Comparison of ENCODE assay signal across 9 mouse cellular contexts in genomic region chr2:28621664-28622171, GRCm38 (mm10). TPM values are rescaled to one million over a fixed set of nuclear protein-coding genes. Genes with fewer than 3 reads are reported as not detected.
A peak's percentile ranks its signal among the peaks of the same experiment; 100 is the strongest.
DNase-seq lines count a peak whose midpoint lies in the region; ATAC-seq and TF ChIP-seq lines count a peak whose summit lies in the region.
"Had no signal": no experiment of that assay in that cellular context is flagged by ENCODE, and none has a peak within 500 bp of the region (broad histone marks: within the 10 kb centered on the region; RNA-seq: fewer than 3 reads in every experiment).

Gene Gfi1b (minus strand): TSS chr2:28621982.

- WGBS in forebrain, embryonic 10.5 days: 8% methylated on average over 16 of the region's 16 CpGs
- 5% methylated on average over 16 of the region's 16 CpGs for WGBS in forebrain, postnatal 0 days

- H3K4me3 ChIP-seq in forebrain, embryonic 10.5 days: peak within 1 kb of the TSS; percentile 28
- no peak within 1 kb of the TSS for H3K4me3 ChIP-seq in forebrain, postnatal 0 days (ENCODE audit: low read depth, low read length)
- peak within 1 kb of the TSS; percentile 83 for H3K4me3 ChIP-seq in G1E (ENCODE audit: low read depth, low read length)
- peak within 1 kb of the TSS; percentile 90 for H3K4me3 ChIP-seq in megakaryocyte, embryonic 14.5 days (replicated peaks)

- no peak for ATAC-seq in forebrain, postnatal 0 days
- ATAC-seq in G1E (ENCODE audit: extremely low read depth, insufficient number of reproducible peaks, low FRiP score, poor library complexity, severe bottlenecking): peak; percentile 68
- ATAC-seq: intestine, embryonic 16.5 days had no signal

- no peak within 1 kb of the TSS for H3K9ac ChIP-seq in forebrain, postnatal 0 days

- no peak within 1 kb of the TSS for H3K4me2 ChIP-seq in forebrain, postnatal 0 days (ENCODE audit: low read depth)

- H3K4me1 ChIP-seq in forebrain, embryonic 10.5 days: peaks cover 27% of the 10 kb centered on the region
- H3K4me1 ChIP-seq in forebrain, postnatal 0 days (ENCODE audit: insufficient read depth): no peaks in the 10 kb centered on the region
- H3K4me1 ChIP-seq in G1E (ENCODE audit: insufficient read depth, low read depth, low read length): peaks cover 59% of the 10 kb centered on the region
- H3K4me1 ChIP-seq in megakaryocyte, embryonic 14.5 days: peaks cover 91% of the 10 kb centered on the region

- intact Hi-C loops in heart, postnatal 10 days (cut with DNase I): loop anchor here (1.0 kb wide), 1 partner anchor 28 kb away; no protein-coding TSS in a partner anchor

- peaks cover 51% of the 10 kb centered on the region for H3K27me3 ChIP-seq in forebrain, embryonic 10.5 days (ENCODE audit: poor library complexity, severe bottlenecking)
- 0 out of 2 replicates have a peak, but pooled peaks cover 4% of the 10 kb centered on the region for H3K27me3 ChIP-seq in forebrain, postnatal 0 days (ENCODE audit: insufficient read depth, low read length)
- H3K27me3 ChIP-seq in G1E (ENCODE audit: insufficient read depth, low read length): no peaks in the 10 kb centered on the region
- H3K27me3 ChIP-seq in megakaryocyte, embryonic 14.5 days (replicated peaks): peaks cover 11% of the 10 kb centered on the region

- H3K36me3 ChIP-seq in forebrain, embryonic 10.5 days (replicated peaks): no peaks in the 10 kb centered on the region
- H3K36me3 ChIP-seq in forebrain, postnatal 0 days (ENCODE audit: insufficient read depth): no peaks in the 10 kb centered on the region
- peaks cover 39% of the 10 kb centered on the region for H3K36me3 ChIP-seq in G1E (replicated peaks)
- peaks cover 31% of the 10 kb centered on the region for H3K36me3 ChIP-seq in megakaryocyte, embryonic 14.5 days (replicated peaks; ENCODE audit: low read length)

- H3K27ac ChIP-seq in forebrain, embryonic 10.5 days: no peak within 1 kb of the TSS
- H3K27ac ChIP-seq in forebrain, postnatal 0 days (ENCODE audit: low read depth, low read length): no peak within 1 kb of the TSS

- TF ChIP-seq CTCF in forebrain, postnatal 0 days (IDR thresholded peaks at IDR 0.05; ENCODE audit: low read depth): no peak
- no peak for TF ChIP-seq CTCF in G1E (IDR thresholded peaks at IDR 0.05; ENCODE audit: low read depth, low read length)

- no peak for DNase-seq in forebrain, embryonic 10.5 days (ENCODE audit: extremely low spot score, low spot score)
- DNase-seq in forebrain, postnatal 0 days: no peak
- no peak for DNase-seq in G1E (ENCODE audit: low spot score)
- DNase-seq in heart, postnatal 10 days: peak; percentile 14 to 36
- no peak for DNase-seq in T-cell, adult 2 months (ENCODE audit: low spot score)
- no peak for DNase-seq in embryo, embryonic 9.5 days (ENCODE audit: extremely low spot score)
- DNase-seq in layer of hippocampus, adult 11-12 months (ENCODE audit: low spot score): no peak

- H3K9me3 ChIP-seq in forebrain, embryonic 10.5 days: no peaks in the 10 kb centered on the region
- no peaks in the 10 kb centered on the region for H3K9me3 ChIP-seq in forebrain, postnatal 0 days (ENCODE audit: low read length)
- no peaks in the 10 kb centered on the region for H3K9me3 ChIP-seq in G1E (replicated peaks)
- H3K9me3 ChIP-seq in megakaryocyte, embryonic 14.5 days: peaks cover 3% of the 10 kb centered on the region; the same call in 1 of the 2 replicates

RNA-seq across cellular contexts. Expression of gene Gfi1b, which starts in this region (rescaled TPM):
- 4.7 and 5.4 TPM in 2 replicates for polyA plus RNA-seq in forebrain, embryonic 10.5 days (2016; fragmentation: Nextera tagmentation; extraction: Ambion mirVana)
- not detected in 2 replicates for total RNA-seq in forebrain, postnatal 0 days (2014; rRNA removed)
- polyA plus RNA-seq in forebrain, postnatal 0 days (2015; fragmentation: Nextera tagmentation; extraction: Ambion mirVana): not detected in 2 replicates
- 537 and 588 TPM in 2 replicates for total RNA-seq in G1E (2014; fragmentation: Nextera tagmentation)
- total RNA-seq in G1E (2017): 104 and 131 TPM in 2 replicates
- polyA plus RNA-seq in G1E (2012): 649 and 739 TPM in 2 replicates
- not detected for total RNA-seq in heart, postnatal 10 days (2021)
- 225 and 586 TPM in 2 replicates for polyA plus RNA-seq in megakaryocyte, embryonic 14.5 days (2012; ENCODE audit: insufficient read depth, low replicate concordance)

Comparison
In these comparisons a context has a peak if more than half of its experiments do, and no peak if none do; other contexts are left out.
1. RNA of gene Gfi1b (total RNA-seq): 104 to 588 TPM in G1E; not detected in forebrain, postnatal 0 days and not detected in heart, postnatal 10 days; every median in the first group is over 100 times any median in the second.
2. RNA of gene Gfi1b (polyA plus RNA-seq): 649 to 739 TPM in G1E and 225 to 586 TPM in megakaryocyte, embryonic 14.5 days; 4.7 to 5.4 TPM in forebrain, embryonic 10.5 days and not detected in forebrain, postnatal 0 days; every median in the first group is over 10 times any median in the second.
3. Peak in DNase-seq in heart, postnatal 10 days; RNA of the gene not detected or under 1 TPM.